Mouse (Mus musculus) hematopoietic multipotent progenitor cell, adult 10-12 weeks (in vitro differentiated cells): ENCODE data around the gene Tbc1d9b. TPM values are rescaled to one million over a fixed set of nuclear protein-coding genes. Genes with fewer than 3 reads are reported as not detected.

Experiments
- polyA plus RNA-seq: library from polyadenylated mRNA; stranded (reverse); fragments of >175 nt; gene quantifications from 2 replicates; pipeline ENCODE4 v1.2.3, GENCODE M21; 2012; ENCODE audit warnings: low replicate concordance

Gene Tbc1d9b
- polyA plus RNA-seq, result 44.4 and 74.4 TPM in 2 replicates

DNA sequence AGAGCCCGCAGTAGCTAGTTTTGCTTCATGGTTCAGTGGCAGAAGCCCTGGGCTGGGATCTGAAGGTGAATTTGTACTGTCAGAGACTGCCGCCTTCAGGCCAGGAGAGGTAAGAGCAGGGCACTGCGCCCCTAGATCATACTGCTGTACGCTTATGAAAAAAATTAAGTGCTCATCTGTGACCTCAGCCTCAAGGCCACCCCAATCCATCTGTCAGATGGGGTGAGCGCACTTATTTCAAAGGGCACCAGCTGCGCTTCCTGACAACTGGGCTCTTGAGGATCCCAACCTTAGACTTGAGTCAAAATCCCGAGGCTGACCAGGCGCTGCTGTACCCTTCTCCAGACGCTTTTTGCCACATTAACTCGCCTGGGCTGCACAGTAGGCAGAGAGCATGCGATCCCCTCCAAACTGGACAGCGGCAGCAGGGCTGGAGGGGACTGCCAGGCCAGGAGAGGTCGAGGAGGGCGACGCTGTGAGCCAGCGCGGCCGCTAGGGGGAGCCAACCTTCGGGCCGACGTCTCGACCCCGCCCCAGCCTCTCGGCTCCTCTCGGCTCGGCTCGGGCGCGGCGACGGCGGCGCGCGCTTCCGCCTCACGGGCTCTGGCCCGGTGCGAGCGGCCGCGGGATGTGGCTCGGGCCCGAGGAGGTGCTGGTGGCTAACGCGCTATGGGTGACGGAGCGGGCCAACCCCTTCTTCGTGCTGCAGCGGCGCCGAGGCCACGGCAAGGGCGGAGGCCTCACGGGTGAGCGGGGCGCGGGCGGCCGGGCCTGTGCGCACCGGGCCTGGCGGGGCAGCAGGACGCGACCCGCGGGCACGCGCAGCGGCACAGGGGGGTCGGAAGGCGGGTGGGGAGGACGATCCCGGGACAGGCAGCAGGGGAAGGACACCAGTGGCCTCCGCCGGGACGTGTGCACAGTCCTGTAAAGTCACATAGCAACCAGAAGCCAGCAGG, at the start of gene Tbc1d9b:
Gene Tbc1d9b, plus strand, starts transcription at position 586 of the 956 bp plus-strand sequence.

DNA sequence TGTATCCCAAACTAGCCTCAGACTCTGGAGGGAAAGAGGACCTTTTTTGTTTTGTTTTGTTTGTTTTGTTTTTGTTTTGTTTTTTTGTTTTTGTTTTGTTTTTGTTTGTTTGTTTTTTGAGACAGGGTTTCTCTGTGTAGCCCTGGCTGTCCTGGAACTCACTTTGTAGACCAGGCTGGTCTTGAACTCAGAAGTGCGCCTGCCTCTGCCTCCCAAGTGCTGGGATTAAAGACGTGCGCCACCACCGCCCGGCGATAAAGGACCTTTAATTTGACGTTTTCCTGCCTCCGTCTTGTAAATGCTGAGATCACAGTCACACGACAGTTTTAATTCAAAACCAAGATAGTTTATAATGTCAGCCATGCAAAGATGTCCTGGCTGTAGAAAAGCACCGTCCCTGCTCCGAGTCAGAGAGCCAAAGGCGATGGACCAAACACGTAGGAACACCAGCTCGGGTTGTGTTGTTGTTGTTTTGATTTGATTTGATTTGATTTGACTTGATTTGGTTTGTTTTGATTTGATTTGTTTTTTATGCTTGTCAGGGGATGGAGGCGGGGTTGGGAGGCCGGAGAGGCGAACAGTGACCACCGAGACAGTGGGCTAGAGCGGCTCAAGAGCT, 43.0 kb downstream of the Tbc1d9b start, which contains the start of gene Mrnip:
Gene Mrnip, plus strand, starts transcription at position 334 of the 619 bp plus-strand sequence.

DNA sequence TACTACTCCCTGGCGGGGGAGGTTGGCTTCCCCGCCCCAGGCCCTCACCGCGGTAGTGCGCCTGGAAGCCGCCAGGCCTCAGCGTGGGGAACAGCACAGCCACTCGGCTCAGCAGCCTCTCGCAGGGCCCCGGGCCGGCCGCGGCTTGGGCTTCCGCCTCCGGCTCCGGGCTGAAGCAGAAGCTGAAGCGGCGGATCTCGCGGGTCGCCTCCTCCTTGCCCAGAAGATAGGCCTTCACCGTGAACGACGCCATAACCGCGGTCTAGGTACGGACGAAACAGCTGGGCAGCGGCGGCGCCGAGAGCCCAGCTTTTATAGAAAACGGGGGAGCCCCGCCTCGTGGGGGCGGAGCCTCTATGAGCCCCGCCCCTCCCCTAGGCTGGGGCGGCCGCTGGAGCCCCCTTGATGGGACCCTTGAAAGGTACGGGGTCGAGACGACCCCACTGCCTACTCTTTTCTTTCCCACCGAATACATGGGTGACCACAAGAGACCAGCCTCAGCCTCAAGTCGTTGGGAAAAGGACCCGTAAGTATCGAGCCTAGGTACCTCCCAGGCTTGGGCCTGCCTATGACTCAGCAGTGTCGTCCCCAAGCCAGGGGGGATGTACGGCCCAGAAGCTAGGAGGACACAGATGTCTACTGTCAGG, 79.4 kb downstream of the Tbc1d9b start, which contains the start of the genes Sqstm1 and Mgat4b:
Gene Sqstm1, minus strand, starts transcription at position 323 of the 647 bp plus-strand sequence.
Gene Mgat4b, plus strand, starts transcription at position 386 of the 647 bp plus-strand sequence.

Other genes starting within 250 kb of the Tbc1d9b start
- 0.05 and 0.13 TPM in 2 replicates for gene Rasgef1c, start 229.6 kb upstream of the Tbc1d9b start, polyA plus RNA-seq
- 51.5 and 139 TPM in 2 replicates for gene Rnf130, start 106.0 kb upstream of the Tbc1d9b start, polyA plus RNA-seq
- gene Mrnip, start 43.0 kb downstream of the Tbc1d9b start, polyA plus RNA-seq, result 1.4 and 4.4 TPM in 2 replicates
- gene Sqstm1, start 79.4 kb downstream of the Tbc1d9b start, polyA plus RNA-seq, result 157 and 255 TPM in 2 replicates
- gene Mgat4b, start 79.5 kb downstream of the Tbc1d9b start, polyA plus RNA-seq, result 42.8 and 75.2 TPM in 2 replicates
- gene Ltc4s, start 107.2 kb downstream of the Tbc1d9b start, polyA plus RNA-seq, result 1.3 and 4.6 TPM in 2 replicates
- 24.7 and 30.0 TPM in 2 replicates for gene Maml1, start 160.9 kb downstream of the Tbc1d9b start, polyA plus RNA-seq
- gene Canx, start 194.3 kb downstream of the Tbc1d9b start, polyA plus RNA-seq, result 12.9 and 68.4 TPM in 2 replicates
- gene Cby3, start 223.1 kb downstream of the Tbc1d9b start, polyA plus RNA-seq, result not detected in 2 replicates
- 214 and 234 TPM in 2 replicates for gene Hnrnph1, start 245.6 kb downstream of the Tbc1d9b start, polyA plus RNA-seq